Mouse (Mus musculus) c-Kit-positive CD71-positive TER-119-negative erythroid progenitor cells, embryonic 14.5 days (primary cell): ENCODE results near the gene Lnpep.

ENCODE experiments used
- DNase-seq: peaks from one replicate; pipeline ENCODE4 v3.0.0-alpha.2; 2013; ENCODE audit warnings: low read depth

Lnpep gene

DNA sequence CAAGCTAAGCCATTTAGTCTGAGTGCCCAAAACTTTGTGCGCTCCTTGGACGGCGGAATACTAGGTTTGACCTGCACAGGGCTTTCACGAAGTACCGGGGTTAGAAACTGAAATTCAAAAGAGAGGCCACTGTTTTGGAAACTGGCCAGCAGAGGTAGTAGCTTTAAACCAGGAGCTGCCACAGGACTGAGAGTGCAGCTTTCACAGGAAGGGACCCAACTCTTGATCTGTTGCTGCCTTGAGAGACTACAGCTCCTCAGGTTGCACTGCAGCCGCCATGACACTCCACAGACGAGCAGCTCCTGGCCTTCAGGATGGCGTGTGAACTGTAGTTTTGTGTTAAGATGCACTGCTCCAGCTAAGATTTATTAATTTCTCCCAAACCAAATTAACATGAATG is 132.7 kb downstream of the Lnpep start:
- no peak for DNase-seq

DNA sequence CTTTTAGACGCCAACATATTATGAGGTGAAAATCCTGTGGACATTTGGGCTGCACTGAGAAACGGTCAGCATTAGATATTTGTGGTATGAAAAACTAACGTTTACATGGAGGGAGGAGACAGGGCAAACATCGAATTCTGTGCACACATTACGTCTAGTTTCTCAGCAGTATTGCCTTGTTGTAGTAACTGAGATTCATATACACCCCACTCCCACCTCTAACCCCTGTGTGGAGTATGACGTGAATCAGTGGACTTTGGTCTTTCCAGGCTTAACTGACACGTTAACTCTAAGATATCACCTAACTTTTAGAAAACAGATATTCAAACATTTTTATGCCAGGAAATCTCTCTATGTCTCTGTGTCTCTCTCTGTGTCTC is 133.2 kb downstream of the Lnpep start:
- no peak for DNase-seq

DNA sequence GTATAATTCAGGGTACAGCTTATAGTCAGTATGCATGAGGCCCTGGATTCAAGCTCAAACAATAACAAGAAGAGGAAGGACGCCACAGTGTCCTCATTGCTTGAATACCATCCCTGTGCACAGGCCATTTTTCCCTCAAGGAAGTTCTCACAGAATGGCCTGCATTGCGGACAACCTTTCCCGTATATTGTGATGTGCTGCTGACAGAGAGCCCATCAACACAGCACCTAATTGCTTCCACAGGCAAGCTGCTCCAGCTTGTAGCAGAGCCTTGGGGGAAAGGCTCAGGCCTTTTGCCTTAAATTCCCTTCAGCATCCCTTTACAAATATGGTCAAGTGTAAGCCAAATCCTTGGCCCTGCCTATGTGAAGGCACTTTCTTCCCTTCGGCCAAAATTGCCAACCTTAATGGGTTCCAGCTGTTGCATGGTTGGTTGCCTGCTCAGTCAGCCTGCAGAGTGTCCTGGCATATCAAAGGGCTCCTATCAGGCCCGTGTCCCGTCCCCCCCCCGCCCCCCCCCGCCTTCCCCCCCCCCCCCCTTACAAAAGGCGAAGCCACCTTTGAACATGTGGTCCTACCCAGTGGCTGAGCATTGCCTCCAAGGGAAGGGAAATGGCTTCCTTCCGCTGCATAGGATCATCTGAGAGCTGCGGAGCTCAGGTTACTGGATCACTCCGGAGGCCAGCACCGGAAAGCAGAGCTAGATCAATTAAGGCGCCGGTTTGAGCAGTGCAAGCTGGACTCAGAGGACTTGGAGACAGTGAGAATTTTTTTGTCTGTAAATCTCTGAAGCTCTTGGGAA is 133.8 kb downstream of the Lnpep start:
- no peak for DNase-seq

DNA sequence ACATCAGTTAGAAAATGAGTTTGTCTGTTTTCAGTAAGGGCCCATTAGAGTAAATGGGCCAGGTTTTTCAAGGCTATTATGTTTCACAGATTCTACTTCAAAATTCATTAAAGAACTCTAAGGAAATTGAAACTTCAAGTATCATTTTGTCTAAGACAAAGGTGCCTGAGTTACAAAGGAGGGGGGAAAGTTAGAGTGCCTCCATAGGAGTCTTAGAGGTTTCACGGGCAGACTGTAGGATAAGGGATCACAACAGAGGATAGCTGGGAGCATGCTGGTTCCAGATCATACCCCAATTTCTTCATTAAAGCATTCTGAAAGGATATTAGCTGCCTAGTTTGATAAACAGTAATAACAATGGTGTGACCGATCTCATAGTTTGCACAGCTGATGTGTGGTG is 139.1 kb downstream of the Lnpep start:
- DNase-seq: no peak
